Mouse (Mus musculus): ENCODE data around the gene Tnrc6b. TPM values are rescaled to one million over a fixed set of nuclear protein-coding genes. Genes with fewer than 3 reads are reported as not detected.

Tnrc6b gene
- total and polyA plus RNA-seq, 2 experiments from 2014 or later: 32.2 to 33.5 TPM

- Histone ChIP-seq H3K9me3 (ENCODE audit: low read length) (no peaks in the 10 kb centered on the region), H3K27me3 (ENCODE audit: insufficient read depth, low read length) (no peaks in the 10 kb centered on the region), H3K4me1 (ENCODE audit: insufficient read depth, low read length) (no peaks in the 10 kb centered on the region), H3K36me3 (ENCODE audit: insufficient read depth, low read length) (no peaks in the 10 kb centered on the region), H3K4me3 (ENCODE audit: low read length) (no peak overlapping the region), H3K9ac (replicated peaks; ENCODE audit: low read length) (no peak overlapping the region), H3K4me2 (ENCODE audit: low read depth, low read length) (no peak overlapping the region), H3K27ac (no peak overlapping the region)
- 65% methylated on average over 3 of the region's 3 CpGs for WGBS
- ATAC-seq (no peak), DNase-seq (ENCODE audit: low spot score) (peak; percentile 23)
- no peak for TF ChIP-seq CTCF (IDR thresholded peaks at IDR 0.05; ENCODE audit: low read depth)
These were observed 67.9 kb downstream of the Tnrc6b start for GRCm38 (mm10) chr15:80779006-80779405.

GRCm38 (mm10) chr15:80780154-80780751 is 69.1 kb downstream of the Tnrc6b start:
- 91% methylated on average over 5 of the region's 5 CpGs for WGBS
- no peaks in the 10 kb centered on the region for H3K4me1 ChIP-seq (ENCODE audit: insufficient read depth, low read length)
- H3K9me3 ChIP-seq (ENCODE audit: low read length): no peaks in the 10 kb centered on the region

DNA sequence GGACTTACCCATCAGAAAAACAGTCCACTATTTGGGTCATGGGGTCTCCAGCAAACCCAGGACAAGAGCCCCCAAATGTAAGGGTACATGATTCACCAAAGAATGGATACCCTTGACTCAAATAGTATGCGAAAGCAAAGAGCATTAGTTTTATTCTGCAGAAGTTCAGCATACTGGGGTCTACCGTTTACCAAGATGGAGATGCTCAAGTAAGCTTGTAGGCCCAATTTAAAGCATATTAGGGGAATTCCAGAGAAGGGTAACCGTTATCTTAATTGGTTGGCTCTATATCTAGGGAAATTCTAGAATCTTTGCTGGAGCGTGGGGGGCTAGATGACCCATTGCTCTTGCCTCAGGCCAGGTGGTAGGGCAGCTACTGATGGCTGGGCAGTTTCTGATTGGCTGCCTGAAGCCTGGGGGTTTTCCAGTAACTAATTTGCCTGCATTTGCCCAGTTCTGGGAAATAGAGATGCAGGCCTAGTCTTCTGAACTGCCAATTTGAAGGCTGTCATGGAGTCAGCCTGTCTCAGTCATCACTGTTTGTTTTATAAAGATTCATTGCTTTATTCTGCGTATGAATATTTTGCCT is 70.2 kb downstream of the Tnrc6b start:
- H3K4me3 ChIP-seq (ENCODE audit: low read length): no peak overlapping the region
- no peaks in the 10 kb centered on the region for H3K9me3 ChIP-seq (ENCODE audit: low read length)
- H3K27ac ChIP-seq: no peak overlapping the region
- H3K27me3 ChIP-seq (ENCODE audit: insufficient read depth, low read length): no peaks in the 10 kb centered on the region
- TF ChIP-seq CTCF (IDR thresholded peaks at IDR 0.05; ENCODE audit: low read depth): no peak
- no peak for DNase-seq (ENCODE audit: low spot score)
- H3K4me1 ChIP-seq (ENCODE audit: insufficient read depth, low read length): no peaks in the 10 kb centered on the region
- 90% methylated on average over 5 of the region's 5 CpGs for WGBS
- no peak overlapping the region for H3K9ac ChIP-seq (replicated peaks; ENCODE audit: low read length)
- no peaks in the 10 kb centered on the region for H3K36me3 ChIP-seq (ENCODE audit: insufficient read depth, low read length)
- ATAC-seq: no peak
- no peak overlapping the region for H3K4me2 ChIP-seq (ENCODE audit: low read depth, low read length)

More at GRCm38 (mm10) chr15:80780154-80780751, 69.1 kb downstream of the Tnrc6b start:
- H3K27me3 ChIP-seq (ENCODE audit: insufficient read depth, low read length): no peaks in the 10 kb centered on the region
- no peak for ATAC-seq
- DNase-seq (ENCODE audit: low spot score): no peak
- H3K27ac ChIP-seq: no peak overlapping the region
- no peak for TF ChIP-seq CTCF (IDR thresholded peaks at IDR 0.05; ENCODE audit: low read depth)
- H3K4me2 ChIP-seq (ENCODE audit: low read depth, low read length): no peak overlapping the region
- no peak overlapping the region for H3K4me3 ChIP-seq (ENCODE audit: low read length)
- H3K9ac ChIP-seq (replicated peaks; ENCODE audit: low read length): no peak overlapping the region
- no peaks in the 10 kb centered on the region for H3K36me3 ChIP-seq (ENCODE audit: insufficient read depth, low read length)

GRCm38 (mm10) chr15:80784553-80784971 is 73.4 kb downstream of the Tnrc6b start:
- H3K4me2 ChIP-seq (ENCODE audit: low read depth, low read length): no peak overlapping the region
- no peaks in the 10 kb centered on the region for H3K9me3 ChIP-seq (ENCODE audit: low read length)
- H3K36me3 ChIP-seq (ENCODE audit: insufficient read depth, low read length): no peaks in the 10 kb centered on the region
- DNase-seq (ENCODE audit: low spot score) (no peak), ATAC-seq (no peak)
- no peaks in the 10 kb centered on the region for H3K4me1 ChIP-seq (ENCODE audit: insufficient read depth, low read length)
- H3K9ac ChIP-seq (replicated peaks; ENCODE audit: low read length): no peak overlapping the region
- no peak overlapping the region for H3K27ac ChIP-seq
- no peak overlapping the region for H3K4me3 ChIP-seq (ENCODE audit: low read length)
- peak; percentile 14; the same call in 1 of the 2 replicates for TF ChIP-seq CTCF (IDR thresholded peaks at IDR 0.05; ENCODE audit: low read depth)
- 59% methylated on average over 7 of the region's 7 CpGs for WGBS
- no peaks in the 10 kb centered on the region for H3K27me3 ChIP-seq (ENCODE audit: insufficient read depth, low read length)

- H3K4me3 ChIP-seq (ENCODE audit: low read length): no peak overlapping the region
- TF ChIP-seq CTCF (IDR thresholded peaks at IDR 0.05; ENCODE audit: low read depth): no peak
- no peak overlapping the region for H3K4me2 ChIP-seq (ENCODE audit: low read depth, low read length)
- 74% methylated on average over 1 of the region's 1 CpGs for WGBS
- H3K27ac ChIP-seq: no peak overlapping the region
- no peaks in the 10 kb centered on the region for H3K27me3 ChIP-seq (ENCODE audit: insufficient read depth, low read length)
- DNase-seq (ENCODE audit: low spot score) (no peak), ATAC-seq (no peak)
- no peaks in the 10 kb centered on the region for H3K36me3 ChIP-seq (ENCODE audit: insufficient read depth, low read length)
- H3K9ac ChIP-seq (replicated peaks; ENCODE audit: low read length): no peak overlapping the region
- H3K9me3 ChIP-seq (ENCODE audit: low read length): no peaks in the 10 kb centered on the region
- H3K4me1 ChIP-seq (ENCODE audit: insufficient read depth, low read length): no peaks in the 10 kb centered on the region
These were observed 74.6 kb downstream of the Tnrc6b start for GRCm38 (mm10) chr15:80785699-80786098.

DNA sequence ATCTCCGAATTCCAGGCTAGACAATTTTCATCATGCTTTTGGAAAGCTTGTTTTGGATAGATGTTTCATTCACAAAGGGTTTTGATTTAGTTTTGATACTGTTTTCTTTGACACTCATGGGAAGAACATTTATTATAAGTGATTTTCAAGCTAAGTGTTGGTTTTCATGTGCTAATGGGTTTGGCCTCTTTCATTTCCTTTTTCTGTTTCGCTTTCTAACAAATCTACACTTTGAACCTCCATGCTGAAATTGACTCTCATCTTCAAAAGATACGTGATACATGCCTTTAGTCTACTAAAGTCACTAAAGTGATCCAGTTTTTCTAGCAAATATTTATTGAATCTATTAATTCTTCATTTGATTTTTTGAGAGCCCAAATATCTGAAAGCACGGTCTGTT is 76.6 kb downstream of the Tnrc6b start:
- Histone ChIP-seq H3K4me3 (ENCODE audit: low read length) (no peak overlapping the region), H3K9me3 (ENCODE audit: low read length) (no peaks in the 10 kb centered on the region), H3K36me3 (ENCODE audit: insufficient read depth, low read length) (no peaks in the 10 kb centered on the region), H3K27ac (no peak overlapping the region), H3K4me2 (ENCODE audit: low read depth, low read length) (no peak overlapping the region), H3K9ac (replicated peaks; ENCODE audit: low read length) (no peak overlapping the region), H3K27me3 (ENCODE audit: insufficient read depth, low read length) (no peaks in the 10 kb centered on the region), H3K4me1 (ENCODE audit: insufficient read depth, low read length) (no peaks in the 10 kb centered on the region)
- ATAC-seq (no peak), DNase-seq (ENCODE audit: low spot score) (no peak)
- WGBS: 93% methylated on average over 4 of the region's 4 CpGs
- no peak for TF ChIP-seq CTCF (IDR thresholded peaks at IDR 0.05; ENCODE audit: low read depth)

GRCm38 (mm10) chr15:80792556-80792955 is 81.4 kb downstream of the Tnrc6b start:
- Histone ChIP-seq H3K4me1 (ENCODE audit: insufficient read depth, low read length) (no peaks in the 10 kb centered on the region), H3K9me3 (ENCODE audit: low read length) (no peaks in the 10 kb centered on the region), H3K4me2 (ENCODE audit: low read depth, low read length) (no peak overlapping the region), H3K36me3 (ENCODE audit: insufficient read depth, low read length) (no peaks in the 10 kb centered on the region), H3K27ac (no peak overlapping the region), H3K9ac (replicated peaks; ENCODE audit: low read length) (no peak overlapping the region), H3K27me3 (ENCODE audit: insufficient read depth, low read length) (no peaks in the 10 kb centered on the region), H3K4me3 (ENCODE audit: low read length) (no peak overlapping the region)
- no peak for TF ChIP-seq CTCF (IDR thresholded peaks at IDR 0.05; ENCODE audit: low read depth)
- WGBS: 79% methylated on average over 3 of the region's 3 CpGs
- no peak for DNase-seq (ENCODE audit: low spot score)
- no peak for ATAC-seq
